Mouse (Mus musculus): ENCODE results near the gene Atmin.

DNA sequence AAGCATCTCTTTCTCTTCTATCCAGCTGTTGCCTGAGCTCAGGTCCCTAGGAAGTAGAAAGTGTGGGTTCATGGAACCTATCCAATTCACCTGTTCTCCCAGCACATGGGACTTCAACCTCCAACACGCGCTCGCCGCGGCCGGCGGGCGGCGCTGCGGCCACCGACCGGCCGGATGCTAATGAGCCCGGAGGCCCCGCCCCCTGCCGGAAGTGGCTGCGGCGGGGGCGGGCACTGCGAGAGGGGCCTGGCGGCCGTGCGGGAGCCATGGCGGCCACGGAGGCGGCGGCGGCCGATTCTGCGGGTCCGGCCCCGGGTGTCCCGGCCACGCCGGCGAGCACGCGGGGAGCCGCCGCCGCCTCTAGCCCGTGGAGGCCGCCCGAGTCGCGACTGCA is at the start of gene Atmin:
- TF ChIP-seq CTCF (IDR thresholded peaks at IDR 0.05; ENCODE audit: borderline replicate concordance, extremely low read depth, insufficient read depth, insufficient read length) (peak; percentile 77), POLR2A (IDR thresholded peaks at IDR 0.05; ENCODE audit: borderline replicate concordance, extremely low read depth, insufficient read depth, insufficient read length, poor library complexity, severe bottlenecking) (peak; percentile 94)
